Mouse (Mus musculus) CH12.LX (cell line): ENCODE data around the gene Cdk17. TPM values are rescaled to one million over a fixed set of nuclear protein-coding genes. Genes with fewer than 3 reads are reported as not detected.

Experiments used
- DNase-seq: peaks from one replicate; pipeline ENCODE4 v3.0.0-alpha.2; 2013; ENCODE audit errors: extremely low read depth
- H3K27ac ChIP-seq: 2 replicates; pipeline ENCODE4 v1.5.1; 2012; ENCODE audit warnings: low read depth, mild to moderate bottlenecking, control low read depth, moderate library complexity; ENCODE audit not compliant: insufficient read depth
- H3K27me3 ChIP-seq: replicated peaks from 2 replicates; pipeline ENCODE3; 2012; ENCODE audit warnings: inconsistent platforms
- H3K36me3 ChIP-seq, 2 experiments: replicated peaks in 1 of 2; 2 replicates each; pipeline versions ENCODE3 to v1.6.1; 2012; ENCODE audit warnings: inconsistent platforms in 1 of 2, low read length in 1 of 2, mild to moderate bottlenecking in 1 of 2, mixed read lengths in 1 of 2, moderate library complexity in 1 of 2; ENCODE audit not compliant: control insufficient read depth in 1 of 2, insufficient read depth in 1 of 2
- H3K4me1 ChIP-seq, 2 experiments: 2 replicates each; pipeline ENCODE4 v1.6.1; 2012; ENCODE audit warnings: inconsistent platforms in 1 of 2, moderate library complexity in 1 of 2; ENCODE audit not compliant: insufficient read depth in 2 of 2, control insufficient read depth in 1 of 2
- H3K4me2 ChIP-seq: 2 replicates; pipeline ENCODE4 v1.6.1; 2012; ENCODE audit warnings: low read depth, mild to moderate bottlenecking, control low read depth; ENCODE audit not compliant: poor library complexity, insufficient read depth, severe bottlenecking
- H3K4me3 ChIP-seq, 3 experiments: fragments of 150-350 bp in 1 of 3; sonication (generic) in 1 of 3; replicated peaks in 1 of 3; 2 replicates each; pipeline versions ENCODE3 to v1.5.1; 2011 to 2012; ENCODE audit warnings: low read depth in 2 of 3, low read length in 2 of 3, mild to moderate bottlenecking in 2 of 3, moderate library complexity in 2 of 3, control low read depth in 1 of 3, improper control_type of control experiment in 1 of 3, inconsistent platforms in 1 of 3, mixed read lengths in 1 of 3; ENCODE audit not compliant: poor library complexity in 1 of 3
- H3K79me2 ChIP-seq: replicated peaks from 2 replicates; pipeline ENCODE4 v1.6.1; 2012; ENCODE audit warnings: mild to moderate bottlenecking, moderate library complexity; ENCODE audit not compliant: control insufficient read depth, poor library complexity, insufficient read depth, severe bottlenecking; ENCODE audit errors: extremely low read depth
- H3K9ac ChIP-seq: 2 replicates; pipeline ENCODE4 v1.6.1; 2012; ENCODE audit warnings: low read depth, mild to moderate bottlenecking, control low read depth, moderate library complexity; ENCODE audit not compliant: insufficient read depth
- H3K9me3 ChIP-seq: replicated peaks from 2 replicates; pipeline ENCODE3; 2012; ENCODE audit warnings: low read length, inconsistent platforms, mixed read lengths
- BHLHE40 ChIP-seq: IDR thresholded peaks from 2 replicates; pipeline ENCODE4 v1.6.1; 2011; ENCODE audit warnings: mild to moderate bottlenecking, low read depth, low read length, improper control_type of control experiment
- CHD1 ChIP-seq: IDR thresholded peaks from 2 replicates; pipeline ENCODE4 v1.6.1; 2012; ENCODE audit warnings: low read depth, low read length, improper control_type of control experiment, inconsistent platforms
- CTCF ChIP-seq, 2 experiments: IDR thresholded peaks in 1 of 2; conservative IDR thresholded peaks in 1 of 2; 2 replicates each; pipeline ENCODE4 v1.5.1; 2011 to 2012; ENCODE audit warnings: low read depth in 2 of 2, low read length in 2 of 2, improper control_type of control experiment in 1 of 2, inconsistent platforms in 1 of 2, mild to moderate bottlenecking in 1 of 2, moderate library complexity in 1 of 2
- E2F4 ChIP-seq: IDR thresholded peaks from 2 replicates; pipeline ENCODE4 v1.6.1; 2011; ENCODE audit warnings: low read depth, low read length, improper control_type of control experiment; ENCODE audit not compliant: insufficient replicate concordance
- ELF1 ChIP-seq: IDR thresholded peaks from 2 replicates; pipeline ENCODE4 v1.6.1; 2014; ENCODE audit warnings: low read depth, mild to moderate bottlenecking, inconsistent platforms, low read length, improper control_type of control experiment
- ETS1 ChIP-seq: conservative IDR thresholded peaks from 2 replicates; pipeline ENCODE4 v1.6.1; 2012; ENCODE audit warnings: low read depth, mild to moderate bottlenecking, inconsistent platforms, low read length, improper control_type of control experiment, moderate library complexity
- HCFC1 ChIP-seq: IDR thresholded peaks from 2 replicates; pipeline ENCODE4 v1.6.1; 2012; ENCODE audit warnings: low read depth, mild to moderate bottlenecking, inconsistent platforms, low read length, improper control_type of control experiment
- IRF4 ChIP-seq: IDR thresholded peaks from 2 replicates; pipeline ENCODE4 v1.6.1; 2014; ENCODE audit warnings: low read depth, mild to moderate bottlenecking, inconsistent platforms, low read length, improper control_type of control experiment
- JUND ChIP-seq: conservative IDR thresholded peaks from 2 replicates; pipeline ENCODE4 v1.6.1; 2011; ENCODE audit warnings: low read depth, low read length, improper control_type of control experiment
- MAFK ChIP-seq: IDR thresholded peaks from 2 replicates; pipeline ENCODE4 v1.6.1; 2011; ENCODE audit warnings: low read length, improper control_type of control experiment; ENCODE audit not compliant: insufficient replicate concordance
- MXI1 ChIP-seq: IDR thresholded peaks from 2 replicates; pipeline ENCODE4 v1.6.1; 2011; ENCODE audit warnings: mild to moderate bottlenecking, low read depth, low read length, improper control_type of control experiment
- MYC ChIP-seq: IDR thresholded peaks from 2 replicates; pipeline ENCODE4 v1.6.1; 2011; ENCODE audit warnings: low read depth, mild to moderate bottlenecking, improper control_type of control experiment, low read length
- NELFE ChIP-seq: IDR thresholded peaks from 2 replicates; pipeline ENCODE4 v1.6.1; 2011; ENCODE audit warnings: low read depth, low read length, improper control_type of control experiment
- NRF1 ChIP-seq: IDR thresholded peaks from 2 replicates; pipeline ENCODE4 v1.6.1; 2014; ENCODE audit warnings: low read depth, mild to moderate bottlenecking, inconsistent platforms, low read length, improper control_type of control experiment, moderate library complexity
- POLR2A ChIP-seq: IDR thresholded peaks from 2 replicates; pipeline ENCODE4 v1.6.1; 2011; ENCODE audit warnings: low read depth, mild to moderate bottlenecking, improper control_type of control experiment, low read length
- POLR2AphosphoS2 ChIP-seq: IDR thresholded peaks from 2 replicates; pipeline ENCODE4 v1.6.1; 2011; ENCODE audit warnings: low read depth, low read length, improper control_type of control experiment
- SIN3A ChIP-seq: IDR thresholded peaks from 2 replicates; pipeline ENCODE4 v1.6.1; 2012; ENCODE audit warnings: low read length, improper control_type of control experiment, inconsistent platforms
- TBP ChIP-seq: conservative IDR thresholded peaks from 2 replicates; pipeline ENCODE4 v1.6.1; 2011; ENCODE audit warnings: low read depth, low read length, improper control_type of control experiment
- TCF12 ChIP-seq: IDR thresholded peaks from 2 replicates; pipeline ENCODE4 v1.6.1; 2014; ENCODE audit warnings: low read depth, mild to moderate bottlenecking, inconsistent platforms, low read length, improper control_type of control experiment
- UBTF ChIP-seq: IDR thresholded peaks from 2 replicates; pipeline ENCODE4 v1.6.1; 2012; ENCODE audit warnings: low read depth, mild to moderate bottlenecking, inconsistent platforms, low read length, improper control_type of control experiment, moderate library complexity
- USF1 ChIP-seq: IDR thresholded peaks from 2 replicates; pipeline ENCODE4 v1.6.1; 2014; ENCODE audit warnings: low read depth, mild to moderate bottlenecking, inconsistent platforms, low read length, improper control_type of control experiment
- ZNF384 ChIP-seq: IDR thresholded peaks from 2 replicates; pipeline ENCODE4 v1.6.1; 2012; ENCODE audit warnings: low read depth, low read length, improper control_type of control experiment, inconsistent platforms
- dilution Hi-C: fragments of 300-500 bp; cut with MboI; formaldehyde crosslinking; loops from 2 replicates; pipeline ENCODE4 v1.14.3; 2020; ENCODE audit warnings: low sequenced_read_pairs; ENCODE audit not compliant: extremely low pct_unique_long_range_greater_than_20kb, extremely low pct_ligation_motif_present
- in situ Hi-C: fragments of 300-500 bp; cut with MboI; formaldehyde crosslinking; loops from 3 replicates; pipeline ENCODE4 v1.14.3; 2019; ENCODE audit warnings: low sequenced_read_pairs, low pct_ligation_motif_present, low pct_unique_long_range_greater_than_20kb, mixed read lengths
- polyA plus RNA-seq: library from polyadenylated mRNA; unstranded; fragments of >175 nt; gene quantifications from 2 replicates; pipeline ENCODE4 v1.2.1, GENCODE M21; 2012; ENCODE audit warnings: low read depth; ENCODE audit not compliant: insufficient read length
- total RNA-seq, 2 experiments: library from RNA; depleted of rRNA; stranded (reverse); fragments of 300-350 nt in 1 of 2; fragments of >200 nt in 1 of 2; gene quantifications; 2 replicates each; pipeline ENCODE4 v1.2.3; 2012 to 2014

Gene Cdk17
- total and polyA plus RNA-seq, 3 experiments: 23.4 to 51.3 (median 28.5) TPM

DNA sequence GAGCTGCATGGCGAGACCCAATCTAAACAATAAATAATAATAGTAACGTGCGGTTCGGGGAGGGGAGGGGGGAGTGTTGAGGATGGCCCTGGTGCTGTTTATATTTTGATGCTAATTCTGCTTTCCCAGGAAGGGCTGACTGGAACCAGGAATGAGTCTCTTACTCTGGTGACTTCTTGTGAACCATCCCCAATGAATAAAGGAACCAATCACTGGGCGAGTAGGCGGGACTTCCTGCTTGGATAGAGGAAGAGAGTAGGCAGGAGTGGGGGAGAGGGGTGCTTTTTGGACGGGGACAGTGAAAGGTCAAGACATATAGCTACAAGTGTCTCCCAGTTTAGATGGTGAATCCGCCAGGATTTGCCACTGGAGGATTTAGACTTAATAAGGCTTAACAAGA is 117.7 kb downstream of the Cdk17 start:
- no peak overlapping the region for H3K4me3 ChIP-seq
- peaks cover 41 to 68% of the 10 kb centered on the region in 2 experiments for H3K36me3 ChIP-seq

GRCm38 (mm10) chr10:93279062-93279461 is 118.4 kb downstream of the Cdk17 start:
- in situ Hi-C loops: loop anchor here (25.0 kb wide), 2 partner anchors 117 to 283 kb away; partner anchors contain the start of gene Cdk17
- DNase-seq: no peak
- Histone ChIP-seq H3K4me3 (no peak overlapping the region), H3K27me3 (no peaks in the 10 kb centered on the region), H3K9me3 (no peaks in the 10 kb centered on the region), H3K9ac (no peak overlapping the region), H3K4me2 (no peak overlapping the region), H3K79me2 (peaks cover 5% of the 10 kb centered on the region), H3K36me3 (peaks cover 48 to 75% of the 10 kb centered on the region in 2 experiments), H3K27ac (no peak overlapping the region), H3K4me1 (peaks cover 19 to 46% of the 10 kb centered on the region in 2 experiments)
- dilution Hi-C loops: no loop called here
- TF ChIP-seq POLR2A (no peak), IRF4 (no peak), NELFE (no peak), TCF12 (no peak), MXI1 (no peak), BHLHE40 (no peak), USF1 (no peak), MAFK (no peak), JUND (no peak), UBTF (no peak), ETS1 (no peak), NRF1 (no peak), CHD1 (no peak), TBP (no peak), POLR2AphosphoS2 (no peak), CTCF (conservative IDR thresholded peaks at IDR 0.05 in 1 of 2, IDR thresholded peaks at IDR 0.05 in 1 of 2; ENCODE audit: low read depth in 2 of 2, low read length in 2 of 2) (no peak), MYC (no peak)

More for the DNA sequence above, 117.7 kb downstream of the Cdk17 start:
- Histone ChIP-seq H3K27me3 (no peaks in the 10 kb centered on the region), H3K4me2 (no peak overlapping the region)
- in situ Hi-C loops: loop anchor here (25.0 kb wide), 2 partner anchors 116 to 284 kb away; partner anchors contain the start of gene Cdk17
- TF ChIP-seq ZNF384: no peak
- no peak for TF ChIP-seq JUND
- no peak for TF ChIP-seq E2F4
- no peak for TF ChIP-seq HCFC1
- no peak for TF ChIP-seq NELFE
- no peak for TF ChIP-seq ELF1
- TF ChIP-seq BHLHE40: no peak
- TF ChIP-seq ETS1: no peak
- no peak for TF ChIP-seq SIN3A
- TF ChIP-seq, all 38 proteins: peak for 0
- H3K79me2 ChIP-seq: peaks cover 5% of the 10 kb centered on the region
- no peak overlapping the region for H3K9ac ChIP-seq
- DNase-seq: no peak
- peaks cover 24 to 53% of the 10 kb centered on the region in 2 experiments for H3K4me1 ChIP-seq
- dilution Hi-C loops: no loop called here
- H3K9me3 ChIP-seq: no peaks in the 10 kb centered on the region
- no peak overlapping the region for H3K27ac ChIP-seq
